Mouse (Mus musculus) adrenal gland, adult 2 months (tissue): ENCODE measurements around the gene Tdrd3. TPM values are rescaled to one million over a fixed set of nuclear protein-coding genes. Genes with fewer than 3 reads are reported as not detected.

Experiments used
- DNase-seq: peaks from one replicate; pipeline ENCODE4 v3.0.0; 2021
- polyA plus RNA-seq: library from polyadenylated mRNA; depleted of rRNA; stranded (reverse); fragments of >200 nt; gene quantifications from 2 replicates; pipeline ENCODE4 v1.2.3, GENCODE M21; 2012
- total RNA-seq, 2 experiments: library from RNA; stranded (reverse); gene quantifications; 2 replicates each; pipeline ENCODE4 v1.2.3; 2021

Gene Tdrd3
- total and polyA plus RNA-seq, 3 experiments = 0.51 to 37.7 (median 33.6) TPM

DNA sequence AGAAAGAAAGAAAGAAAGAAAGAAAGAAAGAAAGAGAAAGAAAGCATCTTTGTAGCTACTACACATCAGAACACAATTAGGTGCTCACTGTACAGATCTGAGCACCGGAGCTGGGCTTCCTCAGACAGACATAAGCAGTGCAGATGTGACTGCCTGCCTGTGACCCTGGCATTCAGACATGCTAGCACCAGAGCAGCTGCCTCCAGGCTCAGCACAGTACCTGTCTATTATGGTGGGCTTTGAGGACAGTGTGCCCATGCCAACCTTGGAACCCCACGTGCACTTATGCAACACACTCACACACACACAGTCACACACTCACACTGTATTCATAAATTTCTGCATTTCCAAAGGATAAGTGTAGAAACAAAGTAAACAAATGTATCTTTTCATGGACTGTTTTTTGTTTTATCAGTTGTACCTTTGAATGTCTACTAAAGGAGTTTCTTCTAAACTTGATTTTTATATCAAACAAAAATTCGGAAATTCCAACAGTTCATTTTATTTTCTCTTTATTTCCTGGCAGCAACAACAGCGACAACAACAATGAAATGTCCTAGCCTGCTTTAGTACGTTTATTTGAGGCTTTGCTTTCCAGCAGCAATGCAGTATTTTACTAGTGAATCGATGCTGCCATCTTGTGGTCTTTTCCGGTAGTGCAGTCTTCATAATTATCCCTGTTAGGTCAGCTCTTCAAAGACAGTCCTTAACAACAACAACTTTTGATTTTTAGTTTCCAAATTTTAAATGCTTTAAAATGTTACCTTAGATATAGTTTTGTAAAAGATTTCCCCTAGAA lies 35.4 kb downstream of the Tdrd3 start:
- DNase-seq = peak; percentile 56

DNA sequence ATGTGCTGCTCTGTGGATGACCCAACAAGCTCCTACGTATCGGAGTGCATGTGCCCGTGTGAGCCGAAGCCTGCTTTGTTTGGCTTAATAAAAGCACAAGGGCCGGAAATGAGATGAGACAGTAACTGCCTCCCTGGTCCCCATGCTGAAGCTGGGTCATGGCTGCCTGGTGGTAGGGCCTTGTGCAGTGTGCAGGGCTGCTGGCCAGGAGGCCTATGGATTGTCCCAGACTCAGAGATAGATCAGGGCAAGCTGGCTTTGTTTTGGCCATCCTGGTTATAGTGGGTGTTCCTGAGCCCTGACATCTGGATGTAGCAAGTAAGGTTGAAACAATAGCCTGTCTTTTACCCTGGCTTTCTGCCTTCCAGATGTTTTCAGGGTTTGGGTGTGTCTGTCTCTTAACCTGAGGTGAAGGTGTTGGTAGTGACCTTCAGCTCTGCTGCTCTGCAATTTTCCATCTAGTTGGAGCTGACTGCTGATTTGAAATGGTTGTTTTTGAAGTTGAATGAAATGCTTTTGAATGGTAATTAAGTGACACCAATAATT lies 39.3 kb downstream of the Tdrd3 start:
- no peak for DNase-seq

DNA sequence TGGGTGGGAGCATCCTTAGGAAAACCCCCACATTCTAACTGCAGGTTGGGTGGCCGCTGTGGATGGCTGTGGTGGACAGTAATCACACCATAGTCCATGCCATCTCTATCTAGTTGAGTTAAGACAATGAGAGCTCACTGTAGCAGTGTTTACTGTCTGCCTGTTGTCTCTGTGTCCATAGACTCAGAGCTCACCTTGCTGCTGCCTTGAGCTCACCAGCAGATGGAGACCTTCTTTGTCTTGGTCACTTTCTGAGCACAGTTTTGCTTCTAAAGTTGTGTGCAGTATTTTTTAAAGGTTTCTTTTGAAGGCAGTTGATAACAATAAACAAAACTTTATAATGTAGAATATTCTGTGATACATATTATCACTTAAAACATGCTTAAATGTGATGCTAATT lies 43.3 kb downstream of the Tdrd3 start:
- DNase-seq = no peak

DNA sequence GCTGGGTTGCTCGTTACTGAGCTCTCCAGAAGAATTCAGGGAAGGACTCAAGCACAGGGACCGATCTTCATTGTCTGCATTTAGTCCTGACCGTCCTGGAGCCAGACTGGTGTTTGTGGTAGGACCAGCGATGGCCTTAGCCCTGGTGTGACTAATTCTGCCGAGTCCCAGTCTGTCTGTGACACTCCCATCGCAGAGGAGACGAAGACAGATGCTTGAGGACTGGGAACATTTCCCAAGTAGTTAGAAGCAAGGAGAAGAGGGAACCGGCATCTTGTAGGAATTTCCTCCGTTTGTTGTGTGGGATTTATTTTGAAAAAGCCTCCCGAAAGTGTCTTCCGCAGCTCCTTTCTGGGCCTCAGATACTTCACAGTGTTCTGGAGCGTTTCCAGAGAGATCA lies 45.1 kb downstream of the Tdrd3 start:
- DNase-seq = no peak

- peak; percentile 62 for DNase-seq
Observed at GRCm38 (mm10) chr14:87463963-87464654, 47.7 kb downstream of the Tdrd3 start.

DNA sequence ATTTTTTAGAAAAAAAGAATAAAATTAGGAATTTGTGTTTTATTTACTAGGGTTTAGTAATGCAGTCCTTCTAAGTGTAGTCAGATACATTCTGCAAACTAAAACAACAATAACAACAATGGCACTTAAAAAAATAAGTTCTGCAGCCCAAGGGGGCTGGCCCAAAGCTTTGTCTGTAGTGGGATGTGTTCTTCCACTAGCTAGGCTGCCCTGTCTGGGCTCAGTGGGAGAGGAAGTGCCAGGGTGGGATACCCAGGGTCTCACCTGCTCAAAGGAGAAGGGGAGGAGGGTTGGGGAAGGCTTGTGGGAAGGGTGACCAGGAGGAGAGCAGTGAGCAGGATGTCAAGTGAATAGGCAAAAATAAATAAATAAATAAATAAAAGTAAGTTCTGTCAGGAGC lies 48.2 kb downstream of the Tdrd3 start:
- DNase-seq = no peak

DNA sequence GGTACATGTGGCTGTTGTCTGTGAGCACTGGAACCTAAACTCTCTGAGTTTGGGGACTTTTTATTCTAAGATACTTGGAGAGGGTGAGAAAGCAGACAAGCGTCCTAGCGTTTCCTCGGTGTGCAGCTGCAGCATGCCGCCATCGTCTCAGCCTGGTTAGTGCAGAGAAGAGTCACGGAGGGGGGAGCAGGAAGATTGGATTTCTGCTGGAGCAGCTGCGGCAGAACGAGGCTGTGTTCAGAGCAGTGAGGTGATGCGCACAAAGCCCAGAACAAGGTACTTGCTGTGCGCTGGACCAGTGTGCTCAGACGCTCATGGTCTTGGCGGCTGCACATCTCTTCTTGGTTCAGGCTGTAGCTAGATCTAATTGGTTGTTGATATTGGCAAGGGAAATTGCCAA lies 51.1 kb downstream of the Tdrd3 start:
- DNase-seq = no peak

- no peak for DNase-seq
Observed at GRCm38 (mm10) chr14:87471521-87471920, 55.1 kb downstream of the Tdrd3 start.

GRCm38 (mm10) chr14:87472782-87473181 lies 56.3 kb downstream of the Tdrd3 start:
- DNase-seq = no peak

DNA sequence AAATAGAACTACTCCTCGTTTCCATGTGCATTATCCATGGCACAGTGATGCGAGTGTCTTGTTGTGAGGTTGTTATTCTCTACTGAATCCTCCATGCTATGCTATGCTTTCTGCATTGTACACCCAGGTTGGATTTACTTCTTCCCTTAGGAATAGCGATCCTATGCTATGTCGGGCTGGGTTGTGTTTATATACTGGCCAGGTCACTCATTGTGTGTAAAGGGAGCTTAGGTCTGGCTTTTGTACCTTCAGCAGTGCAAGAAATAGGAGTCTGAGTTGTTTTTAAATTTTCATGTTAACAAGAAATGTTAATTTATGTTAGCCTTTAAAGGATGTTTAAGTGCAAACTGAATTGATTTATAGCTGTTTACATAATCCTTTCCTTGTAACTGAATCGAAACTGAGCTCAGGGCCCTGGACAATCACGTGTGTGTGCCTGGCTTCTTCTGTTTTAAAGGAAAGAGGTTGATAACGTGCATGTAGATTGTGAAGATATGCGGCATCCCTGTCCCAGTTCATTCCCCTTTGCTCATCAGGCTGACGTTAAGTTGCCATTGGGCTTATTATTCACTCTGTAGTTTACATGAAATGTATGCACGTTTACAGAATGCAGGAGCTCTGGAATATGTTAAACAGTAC lies 59.4 kb downstream of the Tdrd3 start:
- no peak for DNase-seq

DNA sequence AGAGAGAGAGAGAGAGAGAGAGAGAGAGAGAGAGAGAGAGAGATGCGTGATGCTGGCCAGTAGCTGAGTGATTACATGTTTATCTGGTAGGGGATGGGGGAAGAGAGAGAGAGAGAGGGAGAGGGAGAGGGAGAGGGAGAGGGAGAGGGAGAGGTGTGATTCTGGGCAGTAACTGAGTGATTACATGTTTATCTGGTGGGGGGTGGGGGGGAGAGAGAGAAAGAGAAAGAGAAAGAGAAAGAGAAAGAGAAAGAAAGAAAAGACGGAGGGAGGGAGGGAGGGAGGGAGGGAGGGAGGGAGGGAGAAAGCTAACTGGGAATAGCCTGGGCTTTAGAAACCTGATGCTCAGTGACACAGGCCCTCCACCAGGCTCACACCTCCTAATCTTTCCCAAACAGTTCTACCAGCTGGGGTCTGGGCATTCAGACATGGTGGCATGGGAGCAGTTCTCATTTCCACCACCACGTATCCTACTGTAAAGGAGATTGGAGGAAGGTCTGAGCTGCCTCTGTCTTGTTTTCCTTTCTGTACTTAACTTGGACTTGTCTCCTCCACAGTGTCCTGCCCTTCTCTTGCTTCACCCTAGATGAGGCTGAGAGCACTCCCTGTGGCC lies 62.0 kb downstream of the Tdrd3 start:
- peak; percentile 25 for DNase-seq

DNA sequence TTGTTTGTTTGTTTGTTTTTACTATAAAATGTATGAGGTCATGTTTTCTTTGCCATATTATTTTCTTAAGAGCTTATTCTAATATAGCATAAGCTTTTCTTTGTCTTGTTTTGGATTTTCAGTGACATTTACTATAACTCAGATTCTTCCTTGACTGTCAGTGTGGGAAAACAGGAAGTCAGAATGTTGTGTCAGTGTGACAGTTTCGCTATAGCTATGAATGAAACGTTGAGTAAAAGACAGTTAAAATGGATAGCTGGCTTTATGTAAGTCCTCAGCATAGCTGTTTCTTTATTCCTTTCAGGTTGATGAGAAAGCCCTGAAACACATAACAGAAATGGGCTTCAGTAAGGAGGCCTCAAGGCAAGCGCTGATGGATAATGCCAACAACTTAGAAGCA lies 69.4 kb downstream of the Tdrd3 start:
- DNase-seq = no peak

- no peak for DNase-seq
Observed at GRCm38 (mm10) chr14:87497955-87498594, 81.6 kb downstream of the Tdrd3 start.

GRCm38 (mm10) chr14:87505924-87506323 lies 89.5 kb downstream of the Tdrd3 start:
- DNase-seq = no peak

DNA sequence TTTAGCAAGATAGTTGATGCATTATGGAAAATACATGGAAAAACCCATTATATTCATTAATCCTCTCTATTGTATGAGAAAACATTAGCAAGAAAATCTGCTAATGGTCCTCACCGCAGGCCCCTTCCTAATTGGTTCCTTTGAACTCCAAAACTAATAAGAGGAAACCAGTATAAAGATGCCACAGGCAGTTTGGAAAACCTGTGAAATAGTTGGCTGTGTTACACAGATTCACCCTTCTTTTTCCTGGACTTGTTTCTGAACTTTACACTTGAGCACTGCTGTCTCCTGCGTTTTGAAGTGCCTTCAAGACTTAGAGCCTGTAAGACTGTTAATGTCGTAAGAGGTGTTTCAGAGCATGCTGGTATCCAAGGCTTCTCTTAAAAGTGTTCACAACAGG lies 98.8 kb downstream of the Tdrd3 start:
- no peak for DNase-seq

- peak; percentile 14 for DNase-seq
Observed at GRCm38 (mm10) chr14:87517381-87517780, 100.9 kb downstream of the Tdrd3 start.

DNA sequence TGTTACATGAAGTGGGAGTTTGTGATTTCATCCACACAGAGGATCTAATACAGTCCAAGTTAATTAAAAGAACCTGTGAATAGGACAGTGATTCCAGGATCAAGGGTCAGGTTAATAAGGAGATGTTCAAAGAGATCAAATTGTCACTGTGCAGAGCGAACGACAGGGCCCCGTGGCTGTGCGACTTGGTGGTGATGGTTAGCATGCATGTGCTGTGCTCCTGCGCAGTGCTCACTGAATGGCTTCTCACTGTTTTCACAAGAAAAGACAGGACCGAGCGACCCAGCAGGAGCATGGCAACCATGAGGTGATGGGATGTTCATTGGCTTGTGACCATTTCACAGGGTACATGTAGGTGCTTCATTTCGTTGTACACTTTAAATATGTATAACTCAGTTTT lies 115.4 kb downstream of the Tdrd3 start:
- no peak for DNase-seq

DNA sequence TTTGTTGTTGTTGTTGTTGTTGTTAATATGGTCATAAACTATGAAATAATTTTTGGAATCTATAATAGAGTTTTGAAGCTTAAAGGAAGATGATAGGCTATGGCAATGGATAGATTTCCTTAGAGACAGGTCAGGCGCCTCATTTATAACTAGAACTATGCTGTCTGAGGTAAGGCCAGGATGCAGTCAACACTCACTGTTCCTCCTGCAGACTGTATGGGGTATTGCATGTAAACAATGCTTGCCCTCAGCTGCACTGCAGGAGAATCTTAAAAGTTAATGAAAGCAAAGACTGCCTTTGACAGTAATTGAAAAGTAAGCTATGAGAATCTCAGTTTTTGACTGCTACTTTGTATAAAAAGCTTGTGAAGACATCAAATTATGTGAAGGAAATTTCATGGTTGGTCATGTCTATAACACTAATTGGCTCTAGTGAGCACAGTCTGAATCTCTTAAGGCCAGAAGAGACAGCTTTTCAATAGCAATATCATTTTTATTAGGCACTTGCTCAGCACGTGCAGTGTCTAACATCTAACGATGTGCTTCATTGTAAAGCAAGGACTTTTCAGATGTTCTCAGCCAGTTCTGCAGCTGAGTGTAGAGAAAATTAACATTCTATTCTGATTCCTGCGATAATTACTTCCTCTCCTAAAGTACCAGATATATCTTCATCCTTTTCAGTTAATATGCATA lies 120.8 kb downstream of the Tdrd3 start:
- no peak for DNase-seq

GRCm38 (mm10) chr14:87549986-87550385 lies 133.5 kb downstream of the Tdrd3 start:
- DNase-seq = no peak

GRCm38 (mm10) chr14:87552211-87552610 lies 135.8 kb downstream of the Tdrd3 start:
- peak; percentile 37 for DNase-seq

DNA sequence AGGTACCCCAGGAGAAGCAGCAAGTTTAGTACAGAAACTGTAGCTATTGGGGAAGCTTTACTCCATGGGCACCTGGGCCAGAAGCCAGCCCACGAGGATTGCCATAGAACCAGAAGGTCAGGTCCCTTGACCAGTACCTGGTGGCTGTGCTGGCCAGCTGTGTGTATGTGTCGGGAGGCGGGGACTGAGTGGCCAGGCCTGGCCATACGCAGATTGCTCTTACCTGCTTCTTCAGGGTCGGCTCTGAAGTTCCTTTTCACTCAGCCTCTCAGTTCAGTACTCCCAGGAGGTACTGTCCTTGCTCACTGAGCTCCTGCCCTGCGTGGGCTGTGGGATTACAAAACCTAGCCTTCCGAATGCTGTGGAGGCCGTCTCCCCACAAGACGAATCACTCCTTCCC lies 147.4 kb downstream of the Tdrd3 start:
- peak; percentile 33 for DNase-seq
